Mouse (Mus musculus): ENCODE measurements at regions not wholly inside any gene's neighbourhood (a gene's known extent, or its start where the extent isn't known, plus 50 kb on each side); places are given as distances from the start of the nearest gene placed in this dataset.

DNA sequence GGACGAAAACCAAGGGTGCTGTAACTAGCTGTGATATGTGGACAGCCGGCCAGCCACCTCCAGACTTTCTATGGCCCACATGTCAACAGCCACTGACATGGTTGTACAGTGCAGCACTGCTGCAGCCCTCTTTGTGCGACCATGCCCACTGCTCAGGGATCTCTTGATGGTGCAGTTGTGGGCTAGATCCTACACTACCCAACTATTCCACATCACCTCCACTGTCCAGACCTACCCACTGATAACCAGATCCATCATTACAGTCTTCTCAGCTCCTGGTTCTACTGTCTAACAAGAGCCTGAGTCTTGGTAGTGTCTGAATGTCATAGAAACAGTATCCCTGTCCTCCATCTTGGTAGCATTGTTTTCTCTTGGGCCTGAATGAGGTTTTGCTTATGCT, 81.5 kb upstream of the Bod1 start:
- Histone ChIP-seq H3K4me1 (ENCODE audit: control insufficient read depth in 1 of 2, insufficient read depth in 2 of 2) (peaks cover 12 to 39% of the 10 kb centered on the region in 2 experiments; a peak in 3 of 4 replicates), H3K9me3 (replicated peaks; ENCODE audit: low read length) (no peaks in the 10 kb centered on the region), H3K79me2 (replicated peaks; ENCODE audit: control insufficient read depth, extremely low read depth, insufficient read depth, poor library complexity, severe bottlenecking) (no peaks in the 10 kb centered on the region), H3K27ac (ENCODE audit: insufficient read depth, low read depth) (no peak overlapping the region), H3K4me2 (ENCODE audit: insufficient read depth, low read depth, poor library complexity, severe bottlenecking) (no peak overlapping the region), H3K9ac (ENCODE audit: insufficient read depth, low read depth) (no peak overlapping the region), H3K4me3 (replicated peaks in 1 of 3; ENCODE audit: low read depth in 2 of 3, low read length in 2 of 3, poor library complexity in 1 of 3) (no peak overlapping the region), H3K36me3 (replicated peaks in 1 of 2; ENCODE audit: control insufficient read depth in 1 of 2, insufficient read depth in 1 of 2, low read length in 1 of 2) (no peaks in the 10 kb centered on the region), H3K27me3 (replicated peaks) (no peaks in the 10 kb centered on the region)
- dilution Hi-C loops (cut with MboI; ENCODE audit: extremely low pct_ligation_motif_present, extremely low pct_unique_long_range_greater_than_20kb, low sequenced_read_pairs) = no loop called here
- in situ Hi-C loops (cut with MboI; ENCODE audit: low pct_ligation_motif_present, low pct_unique_long_range_greater_than_20kb, low sequenced_read_pairs) = no loop called here
- no peak for DNase-seq (ENCODE audit: extremely low read depth)
- TF ChIP-seq MAZ (IDR thresholded peaks at IDR 0.05; ENCODE audit: low read depth, low read length) = no peak
- TF ChIP-seq BHLHE40 (IDR thresholded peaks at IDR 0.05; ENCODE audit: low read depth, low read length) = no peak

DNA sequence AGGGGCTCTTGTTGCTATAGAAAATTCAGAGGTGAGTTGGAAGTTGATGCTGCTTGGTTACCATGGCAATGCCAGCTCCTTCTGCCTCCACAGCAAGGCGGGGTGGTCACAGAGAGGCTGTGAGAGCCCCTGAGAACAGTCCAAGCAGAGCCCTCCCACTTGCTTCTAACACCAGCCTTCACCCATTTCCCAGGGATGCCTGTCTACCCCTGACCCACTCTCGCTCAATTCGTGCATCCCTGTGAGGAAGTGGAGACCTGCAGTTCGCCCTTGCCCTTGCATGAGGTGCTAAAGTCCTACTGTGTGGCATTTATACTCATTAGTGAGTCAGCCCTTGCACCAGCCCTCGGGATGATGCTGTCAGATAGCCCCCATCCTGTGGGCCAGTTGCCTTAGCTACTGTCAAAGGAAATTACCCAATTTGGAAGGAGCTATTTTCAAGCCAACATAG, 82.1 kb upstream of the Bod1 start:
- H3K4me3 ChIP-seq (replicated peaks in 1 of 3; ENCODE audit: low read depth in 2 of 3, low read length in 2 of 3, poor library complexity in 1 of 3) = no peak overlapping the region
- DNase-seq (ENCODE audit: extremely low read depth) = no peak
- TF ChIP-seq NRF1 (IDR thresholded peaks at IDR 0.05; ENCODE audit: low read depth, low read length) = no peak
- TF ChIP-seq CHD2 (IDR thresholded peaks at IDR 0.05; ENCODE audit: low read length) = no peak
- no peak for TF ChIP-seq EP300 (IDR thresholded peaks at IDR 0.05; ENCODE audit: low read length)
- TF ChIP-seq UBTF (IDR thresholded peaks at IDR 0.05; ENCODE audit: low read depth, low read length) = no peak
- no peak for TF ChIP-seq MXI1 (IDR thresholded peaks at IDR 0.05; ENCODE audit: low read depth, low read length)
- no peak for TF ChIP-seq ZNF384 (IDR thresholded peaks at IDR 0.05; ENCODE audit: low read depth, low read length)
- TF ChIP-seq ZC3H11A (IDR thresholded peaks at IDR 0.05; ENCODE audit: low read depth, low read length) = no peak
- TF ChIP-seq IRF4 (IDR thresholded peaks at IDR 0.05; ENCODE audit: low read depth, low read length) = no peak
- TF ChIP-seq MAZ (IDR thresholded peaks at IDR 0.05; ENCODE audit: low read depth, low read length) = no peak
- TF ChIP-seq ZKSCAN1 (IDR thresholded peaks at IDR 0.05; ENCODE audit: borderline replicate concordance, low read depth, low read length) = no peak
- TF ChIP-seq RCOR1 (conservative IDR thresholded peaks at IDR 0.05; ENCODE audit: low read depth, low read length) = no peak
- TF ChIP-seq CHD1 (IDR thresholded peaks at IDR 0.05; ENCODE audit: low read depth, low read length) = no peak
- no peak for TF ChIP-seq POLR2A (IDR thresholded peaks at IDR 0.05; ENCODE audit: low read depth, low read length)
- no peak for TF ChIP-seq MAFK (IDR thresholded peaks at IDR 0.05; ENCODE audit: insufficient replicate concordance, low read length)
- no peak for TF ChIP-seq ETS1 (conservative IDR thresholded peaks at IDR 0.05; ENCODE audit: low read depth, low read length)
- no peak for TF ChIP-seq CTCF (conservative IDR thresholded peaks at IDR 0.05 in 1 of 2, IDR thresholded peaks at IDR 0.05 in 1 of 2; ENCODE audit: low read depth in 2 of 2, low read length in 2 of 2)
- H3K27ac ChIP-seq (ENCODE audit: insufficient read depth, low read depth) = no peak overlapping the region
- H3K9ac ChIP-seq (ENCODE audit: insufficient read depth, low read depth) = no peak overlapping the region
- no peaks in the 10 kb centered on the region for H3K79me2 ChIP-seq (replicated peaks; ENCODE audit: control insufficient read depth, extremely low read depth, insufficient read depth, poor library complexity, severe bottlenecking)
- in situ Hi-C loops (cut with MboI; ENCODE audit: low pct_ligation_motif_present, low pct_unique_long_range_greater_than_20kb, low sequenced_read_pairs) (no loop called here), dilution Hi-C loops (cut with MboI; ENCODE audit: extremely low pct_ligation_motif_present, extremely low pct_unique_long_range_greater_than_20kb, low sequenced_read_pairs) (no loop called here)
- peaks cover 12 to 39% of the 10 kb centered on the region in 2 experiments; a peak in 3 of 4 replicates for H3K4me1 ChIP-seq (ENCODE audit: control insufficient read depth in 1 of 2, insufficient read depth in 2 of 2)
- no peaks in the 10 kb centered on the region for H3K36me3 ChIP-seq (replicated peaks in 1 of 2; ENCODE audit: control insufficient read depth in 1 of 2, insufficient read depth in 1 of 2, low read length in 1 of 2)
- no peaks in the 10 kb centered on the region for H3K9me3 ChIP-seq (replicated peaks; ENCODE audit: low read length)
- H3K4me2 ChIP-seq (ENCODE audit: insufficient read depth, low read depth, poor library complexity, severe bottlenecking) = no peak overlapping the region
- no peaks in the 10 kb centered on the region for H3K27me3 ChIP-seq (replicated peaks)

Data from CH12.LX (cell line).